Mouse (Mus musculus) T-cell, adult 66 days (primary cell): Measurements from ENCODE around the gene Atxn7. TPM values are rescaled to one million over a fixed set of nuclear protein-coding genes. Genes with fewer than 3 reads are reported as not detected.

Experiments used
- total RNA-seq, 2 experiments: library from RNA; stranded (reverse); gene quantifications; 3 replicates in 1 of 2; 4 replicates in 1 of 2; pipeline ENCODE4 v1.2.4; 2023

The Atxn7 gene
- total RNA-seq: 10 to 100 TPM; 90.2 to 93.4 TPM

DNA sequence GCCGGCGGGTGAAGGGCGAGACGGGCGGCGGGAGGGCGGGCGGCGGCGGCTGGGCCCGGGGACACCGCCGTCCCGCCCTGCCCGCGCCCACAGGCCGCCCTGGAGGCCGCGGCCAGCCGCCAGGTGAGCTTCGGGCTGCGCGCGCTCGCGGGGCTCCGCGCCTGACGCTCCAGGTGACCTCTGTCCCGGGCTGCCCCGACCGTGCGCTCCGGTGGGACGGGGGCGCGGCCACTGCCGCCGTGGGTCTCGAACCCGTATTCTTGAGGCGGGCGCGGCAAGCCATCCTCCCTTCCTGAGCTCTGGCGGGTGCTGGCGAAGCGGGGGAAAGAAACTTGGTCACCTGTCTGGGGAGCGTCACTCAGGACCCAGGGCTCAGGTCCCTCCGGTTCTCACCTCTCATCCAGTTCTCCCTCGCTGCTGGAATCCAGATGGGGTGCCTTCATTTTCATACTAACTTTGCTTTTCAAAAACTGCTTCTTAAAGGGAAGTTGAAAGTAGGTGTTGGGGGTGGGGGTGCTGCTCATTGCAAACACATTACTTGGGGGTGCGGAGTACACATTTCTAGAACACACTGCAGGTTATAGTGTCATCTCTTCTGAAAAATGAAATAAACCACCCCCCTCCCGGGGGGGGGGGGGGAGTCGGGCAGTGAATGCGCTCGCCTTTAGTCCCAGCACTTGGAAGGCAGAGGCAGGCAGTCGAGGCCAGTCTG, at the start of gene Atxn7, which contains the start of gene Thoc7:
TSS of gene Atxn7 (plus strand) at position 40 of the 712 bp plus-strand sequence.
TSS of gene Thoc7 (minus strand) at position 452 of the 712 bp plus-strand sequence.

DNA sequence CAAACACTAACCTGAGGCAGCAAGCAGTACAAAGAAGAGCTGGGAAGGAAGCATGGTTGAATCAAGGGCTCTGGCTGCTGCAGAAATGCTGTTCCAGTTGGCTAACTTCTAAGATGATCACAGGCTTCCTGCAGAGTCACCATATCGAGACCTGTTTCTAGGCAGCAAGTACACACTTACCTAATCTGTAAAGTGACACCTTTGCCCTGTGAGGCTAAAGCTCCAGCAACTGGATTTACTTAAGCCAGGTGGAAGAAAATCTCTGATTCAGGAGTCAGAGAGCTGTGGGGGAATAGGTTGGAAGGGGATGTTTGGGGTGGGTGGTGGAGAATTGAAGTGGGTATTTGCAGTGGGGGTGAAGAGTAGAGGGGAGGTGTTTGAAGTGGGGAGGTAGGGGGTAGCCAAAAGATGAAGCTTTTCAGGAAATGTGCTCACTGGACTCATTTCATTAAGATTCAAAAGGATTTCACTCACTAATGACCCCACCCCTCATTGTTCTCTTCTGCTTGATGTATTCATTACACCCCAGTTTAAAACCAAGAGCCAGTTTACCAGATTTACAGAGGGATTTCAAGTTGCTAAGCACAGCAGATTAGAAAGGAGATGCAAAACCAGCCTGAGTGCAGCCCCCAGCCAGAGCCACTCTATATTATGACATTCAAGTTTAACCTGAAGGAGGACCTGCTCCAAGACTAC, 46.7 kb upstream of the Atxn7 start, which contains the start of gene Gm281:
TSS of gene Gm281 (minus strand) at position 92 of the 696 bp plus-strand sequence.

DNA sequence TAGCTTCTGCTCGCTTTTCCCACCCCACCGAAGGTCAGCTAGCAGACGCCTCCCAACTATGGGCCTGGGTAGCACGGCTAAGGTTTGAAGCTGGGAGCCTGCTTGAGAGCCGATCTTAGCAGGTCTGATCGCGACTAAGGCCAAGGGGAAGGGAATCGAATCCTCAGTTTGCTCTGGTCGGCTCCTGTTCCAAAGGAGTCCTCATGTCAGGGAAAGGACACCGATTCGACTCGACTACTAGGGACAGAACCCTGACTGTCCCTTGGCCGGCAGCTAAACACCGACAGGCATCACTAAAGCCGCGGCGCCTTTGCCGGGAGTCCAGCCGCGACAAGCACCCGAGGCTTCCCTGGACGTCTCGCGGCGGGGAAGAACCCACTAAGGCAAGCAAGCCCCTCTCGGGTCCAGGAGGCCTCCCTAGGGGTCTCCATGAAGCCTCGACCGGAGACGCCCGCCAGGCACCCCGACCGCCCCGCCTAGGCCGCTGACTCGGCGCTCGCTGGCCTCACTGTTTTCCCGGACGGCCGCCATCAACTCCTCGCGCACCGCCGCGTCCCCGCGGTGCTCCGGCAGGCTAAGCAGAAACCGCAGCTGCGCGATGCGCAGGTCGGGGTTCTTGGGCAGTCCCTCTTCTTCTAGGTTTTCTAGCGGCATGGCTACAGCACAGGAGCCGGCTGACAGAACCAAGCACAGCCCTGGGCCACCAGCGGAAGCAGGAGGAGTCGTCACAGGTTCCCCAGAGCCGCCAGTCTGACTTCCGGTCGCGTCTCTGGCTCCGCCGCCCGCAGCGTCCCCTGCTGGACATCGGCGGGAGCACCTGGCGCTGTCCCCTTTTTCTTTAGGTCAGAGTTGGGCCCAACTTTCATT, 159.2 kb downstream of the Atxn7 start, which contains the start of gene Psmd6:
TSS of gene Psmd6 (minus strand) at position 755 of the 867 bp plus-strand sequence.

Other genes starting within 250 kb of the Atxn7 start
- gene Gm281, start 47.0 kb upstream of the Atxn7 start, total RNA-seq: not detected
- gene Thoc7, start 412 bp downstream of the Atxn7 start, total RNA-seq: 10 to 100 TPM; 78.3 to 81.6 TPM
- 100 to 1,000 TPM; 106 to 115 TPM for gene Psmd6, start 159.5 kb downstream of the Atxn7 start, total RNA-seq
- gene Olfr720, start 225.4 kb downstream of the Atxn7 start, total RNA-seq: not detected